Mouse (Mus musculus) hindbrain, embryonic 14.5 days (tissue): ENCODE measurements around the gene Ppfia4. TPM values are rescaled to one million over a fixed set of nuclear protein-coding genes. Genes with fewer than 3 reads are reported as not detected.

ENCODE experiments used
- ATAC-seq: fragments of 200-750 bp; cut with Nextera tagmentation; 2 replicates; pipeline ENCODE4 v1.8.0; 2017; ENCODE audit warnings: moderate number of reproducible peaks, mild to moderate bottlenecking, moderate TSS enrichment, moderate library complexity; ENCODE audit not compliant: low FRiP score
- DNase-seq: peaks from one replicate; pipeline ENCODE4 v3.0.0-alpha.2; 2015; ENCODE audit warnings: low spot score
- H3K27ac ChIP-seq: fragments of 300-500 bp; sonication (generic); 2 replicates; pipeline ENCODE4 v1.5.1; 2014; ENCODE audit warnings: mild to moderate bottlenecking, moderate library complexity
- H3K27me3 ChIP-seq: fragments of 300-500 bp; sonication (generic); 2 replicates; pipeline ENCODE4 v1.6.1; 2014; ENCODE audit warnings: mild to moderate bottlenecking, low read length, mixed read lengths; ENCODE audit not compliant: control insufficient read depth, insufficient read depth
- H3K36me3 ChIP-seq: fragments of 300-500 bp; sonication (generic); replicated peaks from 2 replicates; pipeline ENCODE4 v1.6.1; 2014; ENCODE audit not compliant: control insufficient read depth, insufficient read depth
- H3K4me1 ChIP-seq: fragments of 300-500 bp; sonication (generic); replicated peaks from 2 replicates; pipeline ENCODE4 v1.6.1; 2014; ENCODE audit warnings: antibody characterized with exemption, low read length, mixed read lengths; ENCODE audit not compliant: control insufficient read depth, insufficient read depth
- H3K4me2 ChIP-seq: fragments of 300-500 bp; sonication (generic); replicated peaks from 2 replicates; pipeline ENCODE4 v1.6.1; 2014; ENCODE audit warnings: mild to moderate bottlenecking, moderate library complexity
- H3K4me3 ChIP-seq: fragments of 300-500 bp; sonication (generic); replicated peaks from 2 replicates; pipeline ENCODE4 v1.5.1; 2014; ENCODE audit warnings: mild to moderate bottlenecking, low read length
- H3K9ac ChIP-seq: fragments of 300-500 bp; sonication (generic); 2 replicates; pipeline ENCODE4 v1.6.1; 2014
- H3K9me3 ChIP-seq: fragments of 300-500 bp; sonication (generic); 2 replicates; pipeline ENCODE4 v1.6.1; 2016; ENCODE audit warnings: low read length; ENCODE audit not compliant: control insufficient read depth
- whole genome bisulfite sequencing: fragments of 180-500 bp; shearing (Covaris S2); extraction: QIAGEN DNeasy Blood & Tissue Kit; methylation state at CpG from one replicate; pipeline ENCODE4 v1.1.7; 2014; 5-methylcytosine and 5-hydroxymethylcytosine counted together
- polyA plus RNA-seq: library from polyadenylated mRNA; unstranded; fragments of >200 nt; fragmentation: Nextera tagmentation; extraction: Ambion mirVana; gene quantifications from 2 replicates; pipeline ENCODE4 v1.2.1, GENCODE M21; 2014

The Ppfia4 gene
- polyA plus RNA-seq, 1 experiment from 2014 or later = 20.4 TPM

DNA sequence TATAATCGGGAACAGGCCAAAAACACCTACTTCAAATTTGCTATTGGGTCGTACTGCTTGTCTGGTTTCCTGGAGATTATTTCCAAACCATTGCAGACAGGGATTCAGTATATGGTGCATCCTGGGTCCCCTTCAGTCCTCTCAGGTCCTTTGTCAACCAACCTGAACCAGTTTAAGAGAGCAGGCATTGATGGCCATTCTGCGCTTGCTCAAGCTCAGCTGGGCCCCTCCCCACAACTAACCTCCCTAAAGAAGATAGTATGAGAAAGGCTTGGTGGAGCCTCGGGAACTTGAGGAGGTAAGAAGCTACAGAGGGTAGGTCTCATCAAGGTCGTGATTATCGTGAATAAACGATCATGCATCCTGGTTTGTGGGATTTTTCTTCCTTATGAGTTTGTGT lies 39.5 kb downstream of the Ppfia4 start:
- no peak for DNase-seq
- WGBS = 85% methylated on average over 7 of the region's 7 CpGs

DNA sequence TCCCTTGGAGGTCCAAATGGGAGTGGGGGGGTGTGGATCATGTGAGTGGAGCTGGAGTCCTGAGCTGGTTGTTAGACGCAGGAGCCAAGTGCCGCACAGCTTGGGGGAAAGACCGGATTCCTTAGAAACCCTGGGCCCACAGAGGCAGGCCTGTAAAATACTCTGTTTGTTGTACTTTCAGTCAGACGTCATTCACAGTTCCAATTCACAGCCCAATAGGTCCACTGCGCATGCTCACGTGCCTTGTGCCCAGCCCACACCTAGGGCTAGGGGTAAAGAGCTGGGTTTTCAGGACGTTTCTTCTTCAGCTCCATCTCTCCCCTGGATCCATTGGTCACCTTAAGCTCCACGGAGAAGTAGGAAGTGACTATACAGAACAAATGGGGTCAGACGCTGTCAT lies 40.1 kb downstream of the Ppfia4 start:
- no peaks in the 10 kb centered on the region for H3K36me3 ChIP-seq
- ATAC-seq = no peak
- H3K27me3 ChIP-seq = no peaks in the 10 kb centered on the region
- H3K4me2 ChIP-seq = no peak overlapping the region
- peaks cover 16% of the 10 kb centered on the region for H3K4me1 ChIP-seq
- H3K4me3 ChIP-seq = no peak overlapping the region
- H3K9me3 ChIP-seq = no peaks in the 10 kb centered on the region
- 51% methylated on average over 9 of the region's 9 CpGs for WGBS
- no peak overlapping the region for H3K9ac ChIP-seq
- DNase-seq = no peak
- no peak overlapping the region; the same call in 1 of the 2 replicates for H3K27ac ChIP-seq

More for the DNA sequence above, 39.5 kb downstream of the Ppfia4 start:
- H3K4me3 ChIP-seq = no peak overlapping the region
- H3K4me2 ChIP-seq = no peak overlapping the region
- H3K27ac ChIP-seq = no peak overlapping the region
- no peaks in the 10 kb centered on the region for H3K9me3 ChIP-seq
- no peak for ATAC-seq
- 0 out of 2 replicates have a peak, but pooled peaks cover 5% of the 10 kb centered on the region for H3K27me3 ChIP-seq
- no peak overlapping the region for H3K9ac ChIP-seq
- H3K36me3 ChIP-seq = no peaks in the 10 kb centered on the region
- H3K4me1 ChIP-seq = peaks cover 16% of the 10 kb centered on the region

DNA sequence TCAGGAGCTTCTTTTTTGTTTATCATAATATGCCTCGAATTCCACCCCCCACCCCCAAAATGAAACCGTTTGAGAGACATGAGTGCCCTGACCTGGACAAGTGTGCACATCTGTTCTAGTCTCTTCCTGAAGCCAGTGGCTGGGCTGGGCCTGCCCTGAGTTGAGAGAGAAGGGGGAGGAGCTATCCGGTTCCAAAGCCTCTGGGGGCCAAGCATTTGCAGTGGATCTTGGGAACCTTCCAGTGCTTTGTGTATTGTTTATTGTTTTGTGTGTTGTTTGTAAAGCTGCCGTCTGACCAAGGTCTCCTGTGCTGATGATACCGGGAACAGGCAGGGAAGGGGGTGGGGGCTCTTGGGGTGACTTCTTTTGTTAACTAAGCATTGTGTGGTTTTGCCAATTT lies 40.7 kb downstream of the Ppfia4 start:
- Histone ChIP-seq H3K9me3 (no peaks in the 10 kb centered on the region), H3K4me1 (peaks cover 16% of the 10 kb centered on the region), H3K36me3 (no peaks in the 10 kb centered on the region), H3K27ac (no peak overlapping the region), H3K4me2 (no peak overlapping the region), H3K27me3 (no peaks in the 10 kb centered on the region), H3K4me3 (no peak overlapping the region), H3K9ac (no peak overlapping the region)
- DNase-seq (no peak), ATAC-seq (no peak)
- WGBS = 23% methylated on average over 5 of the region's 5 CpGs

DNA sequence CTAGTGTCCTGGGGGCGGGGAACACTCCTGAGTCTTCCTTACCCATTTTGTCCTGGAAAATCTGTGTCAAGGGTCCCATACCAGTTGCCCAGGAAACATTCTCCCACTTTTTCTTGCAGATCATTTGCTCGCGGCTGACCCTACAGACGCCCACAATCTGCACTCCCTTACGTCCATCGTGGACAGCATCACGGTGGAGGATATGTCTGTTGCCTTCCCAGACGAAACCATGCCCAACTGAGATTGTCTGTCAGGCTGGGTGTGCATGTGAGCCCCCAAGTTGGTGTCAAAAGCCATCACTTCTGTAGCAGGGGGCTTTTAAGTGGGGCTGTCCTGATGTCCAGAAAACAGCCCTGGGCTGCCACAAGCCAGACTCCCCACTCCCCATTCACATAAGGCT lies 41.2 kb downstream of the Ppfia4 start:
- Histone ChIP-seq H3K27ac (no peak overlapping the region), H3K4me1 (peaks cover 16% of the 10 kb centered on the region), H3K4me3 (no peak overlapping the region), H3K9ac (no peak overlapping the region), H3K4me2 (no peak overlapping the region), H3K36me3 (no peaks in the 10 kb centered on the region), H3K27me3 (no peaks in the 10 kb centered on the region), H3K9me3 (no peaks in the 10 kb centered on the region)
- no peak for DNase-seq
- WGBS = 71% methylated on average over 8 of the region's 8 CpGs
- ATAC-seq = no peak

DNA sequence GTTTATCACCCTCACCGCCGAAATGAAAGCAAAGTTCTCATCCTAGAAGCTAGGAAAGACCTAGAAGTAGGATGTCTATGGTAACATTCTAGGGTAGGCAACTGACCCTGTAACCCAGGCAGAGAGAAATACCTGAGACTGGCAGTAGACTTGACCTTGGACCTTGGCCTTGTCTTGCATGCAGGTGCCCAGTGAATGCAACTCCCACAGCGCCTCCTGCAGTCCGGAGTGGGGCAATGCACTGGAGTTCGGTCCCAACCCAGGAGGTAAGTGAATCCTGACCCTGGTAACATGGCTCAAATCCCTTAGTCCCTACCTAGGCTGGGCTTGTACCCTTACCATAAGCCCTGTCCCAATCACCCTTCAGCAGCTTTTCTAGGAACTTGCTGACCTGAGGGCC lies 41.8 kb downstream of the Ppfia4 start:
- H3K4me2 ChIP-seq = no peak overlapping the region
- WGBS = 80% methylated on average over 5 of the region's 5 CpGs
- H3K4me3 ChIP-seq = no peak overlapping the region
- H3K27ac ChIP-seq = no peak overlapping the region
- H3K4me1 ChIP-seq = peaks cover 16% of the 10 kb centered on the region
- H3K36me3 ChIP-seq = no peaks in the 10 kb centered on the region
- no peaks in the 10 kb centered on the region for H3K27me3 ChIP-seq
- ATAC-seq (no peak), DNase-seq (no peak)
- H3K9me3 ChIP-seq = no peaks in the 10 kb centered on the region
- H3K9ac ChIP-seq = no peak overlapping the region

DNA sequence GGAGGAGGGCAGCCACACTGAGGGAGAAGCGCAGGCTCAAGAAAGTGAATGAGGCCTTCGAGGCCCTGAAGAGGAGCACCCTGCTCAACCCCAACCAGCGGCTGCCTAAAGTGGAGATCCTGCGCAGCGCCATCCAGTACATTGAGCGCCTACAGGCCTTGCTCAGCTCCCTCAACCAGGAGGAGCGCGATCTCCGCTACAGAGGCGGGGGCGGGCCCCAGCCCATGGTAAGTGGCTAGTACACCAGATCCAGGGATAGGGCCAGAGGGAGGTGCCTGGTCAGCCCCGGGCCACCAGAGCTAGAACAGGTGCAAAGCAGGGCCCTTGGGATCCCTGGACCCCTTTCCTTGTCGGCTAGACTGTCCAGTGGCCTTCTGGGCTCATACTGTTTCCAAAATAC lies 42.4 kb downstream of the Ppfia4 start:
- H3K36me3 ChIP-seq = no peaks in the 10 kb centered on the region
- no peak overlapping the region for H3K4me3 ChIP-seq
- H3K27ac ChIP-seq = no peak overlapping the region
- DNase-seq (no peak), ATAC-seq (no peak)
- no peaks in the 10 kb centered on the region for H3K9me3 ChIP-seq
- 89% methylated on average over 13 of the region's 13 CpGs for WGBS
- peaks cover 16% of the 10 kb centered on the region for H3K4me1 ChIP-seq
- no peak overlapping the region for H3K9ac ChIP-seq
- H3K27me3 ChIP-seq = no peaks in the 10 kb centered on the region
- H3K4me2 ChIP-seq = no peak overlapping the region

DNA sequence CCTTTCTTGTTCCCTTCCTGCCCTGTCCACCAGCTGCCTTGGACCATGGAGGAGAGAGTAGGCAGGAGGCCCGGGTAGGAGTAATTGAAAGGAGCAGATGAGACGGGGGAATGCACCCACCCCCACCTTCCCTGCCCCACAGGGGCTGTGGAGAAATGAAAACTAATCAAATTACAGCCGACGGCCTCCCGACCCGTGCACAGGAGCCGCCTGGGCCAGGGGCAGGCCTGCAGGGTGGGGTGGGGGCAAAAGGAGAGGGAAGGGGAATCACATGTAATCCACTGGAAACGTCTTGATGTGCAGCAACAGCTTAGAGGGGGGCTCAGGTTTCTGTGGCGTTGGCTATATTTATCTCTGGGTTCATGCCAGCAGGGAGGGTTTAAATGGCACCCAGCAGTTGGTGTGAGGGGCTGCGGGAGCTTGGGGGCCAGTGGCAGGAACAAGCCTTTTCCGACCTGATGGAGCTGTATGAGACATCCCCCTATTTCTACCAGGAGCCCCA lies 43.1 kb downstream of the Ppfia4 start, which contains the start of gene Myog:
Myog (plus strand) TSS at position 392 of the 502 bp plus-strand sequence.
- no peak within 1 kb of the TSS for H3K9ac ChIP-seq
- no peak within 1 kb of the TSS for H3K4me3 ChIP-seq
- no peak within 1 kb of the TSS for H3K4me2 ChIP-seq
- H3K9me3 ChIP-seq = no peaks in the 10 kb centered on the region
- H3K4me1 ChIP-seq = peaks cover 16% of the 10 kb centered on the region
- no peaks in the 10 kb centered on the region for H3K36me3 ChIP-seq
- no peak within 1 kb of the TSS for H3K27ac ChIP-seq
- ATAC-seq (no peak), DNase-seq (no peak)
- no peaks in the 10 kb centered on the region for H3K27me3 ChIP-seq
- WGBS = 44% methylated on average over 11 of the region's 11 CpGs

DNA sequence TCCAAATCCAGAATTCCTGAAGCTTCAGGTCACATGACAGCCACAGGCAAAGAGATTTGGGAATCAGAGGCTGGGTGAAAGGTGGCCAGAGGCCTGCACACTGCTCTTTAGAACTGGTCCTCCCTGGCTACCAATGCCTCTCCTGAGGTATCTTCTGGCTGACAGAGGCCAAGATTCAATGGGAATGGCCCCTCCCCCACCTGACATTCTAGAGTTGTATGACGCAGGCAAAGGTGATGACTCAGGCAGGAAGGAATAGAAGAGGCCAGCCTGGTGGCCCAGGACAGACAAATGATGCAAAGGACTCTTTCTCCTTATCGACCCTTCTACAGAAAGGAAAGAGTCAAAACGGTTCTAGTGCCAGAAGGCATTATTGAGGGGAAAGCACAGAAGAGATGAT lies 44.5 kb downstream of the Ppfia4 start:
- DNase-seq (no peak), ATAC-seq (no peak)
- H3K27ac ChIP-seq = no peak overlapping the region
- H3K9me3 ChIP-seq = no peaks in the 10 kb centered on the region
- H3K9ac ChIP-seq = no peak overlapping the region
- 72% methylated on average over 3 of the region's 3 CpGs for WGBS
- no peaks in the 10 kb centered on the region for H3K27me3 ChIP-seq
- no peak overlapping the region for H3K4me2 ChIP-seq
- no peak overlapping the region for H3K4me3 ChIP-seq
- H3K36me3 ChIP-seq = no peaks in the 10 kb centered on the region
- H3K4me1 ChIP-seq = peaks cover 16% of the 10 kb centered on the region

DNA sequence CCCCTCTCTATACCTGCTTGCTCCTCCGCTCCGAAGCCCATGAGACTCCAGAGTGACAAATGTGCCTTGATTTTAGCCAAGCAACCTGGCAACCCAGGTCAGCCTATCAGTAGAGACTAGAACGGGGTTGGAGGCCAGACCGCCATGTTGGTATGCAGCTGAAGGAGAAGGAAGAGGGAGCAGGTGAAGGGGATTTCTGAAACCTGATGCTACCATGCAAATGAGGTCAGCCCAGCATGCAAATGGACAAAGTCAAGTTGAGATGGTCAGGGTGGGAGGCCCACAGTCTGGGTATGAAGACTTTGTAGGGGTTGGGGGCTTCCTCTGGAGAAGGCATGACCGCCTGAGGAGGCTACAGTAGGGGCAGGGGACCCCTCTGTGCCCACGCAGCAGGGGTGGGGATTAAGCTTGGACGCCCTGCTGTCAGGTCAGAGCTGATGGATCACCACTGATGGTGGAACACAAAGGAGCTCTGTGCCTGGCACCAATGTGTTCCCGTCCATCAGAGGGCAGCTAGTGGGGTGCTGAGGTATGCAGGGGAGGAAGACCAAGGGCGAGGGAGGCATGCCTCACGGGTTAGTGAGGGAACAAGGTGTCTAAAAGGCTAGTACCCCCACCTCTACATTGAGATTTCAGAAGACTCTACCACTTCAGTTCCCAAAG lies 47.1 kb downstream of the Ppfia4 start:
- H3K4me1 ChIP-seq = 0 out of 2 replicates have a peak, but pooled peaks cover 5% of the 10 kb centered on the region
- H3K9me3 ChIP-seq = no peaks in the 10 kb centered on the region
- H3K27me3 ChIP-seq = no peaks in the 10 kb centered on the region
- H3K27ac ChIP-seq = no peak overlapping the region
- no peak overlapping the region for H3K4me2 ChIP-seq
- WGBS = 49% methylated on average over 10 of the region's 10 CpGs
- ATAC-seq = no peak
- DNase-seq = no peak
- no peaks in the 10 kb centered on the region for H3K36me3 ChIP-seq
- no peak overlapping the region for H3K4me3 ChIP-seq
- H3K9ac ChIP-seq = no peak overlapping the region
